Mouse (Mus musculus): Measurements from ENCODE around the gene Tmem121.

- TF ChIP-seq ZC3H11A (IDR thresholded peaks at IDR 0.05; ENCODE audit: borderline replicate concordance, low read depth, low read length) (no peak), CHD2 (IDR thresholded peaks at IDR 0.05; ENCODE audit: low read depth, low read length) (no peak), ZNF384 (IDR thresholded peaks at IDR 0.05; ENCODE audit: low read depth, low read length) (no peak), MAFK (IDR thresholded peaks at IDR 0.05; ENCODE audit: insufficient read depth, low read depth, low read length) (no peak), HCFC1 (IDR thresholded peaks at IDR 0.05; ENCODE audit: borderline replicate concordance, insufficient read depth, low read length) (no peak)
Observed at GRCm38 (mm10) chr12:113138291-113138690, 47.4 kb upstream of the Tmem121 start.
